Mouse (Mus musculus) bone marrow, adult 2 months (tissue): ENCODE measurements around the gene Selenof. TPM values are rescaled to one million over a fixed set of nuclear protein-coding genes. Genes with fewer than 3 reads are reported as not detected.

ENCODE experiments used
- H3K27ac ChIP-seq: fragments of 200-500 bp; 2 replicates; pipeline ENCODE4 v1.5.1; 2012; ENCODE audit warnings: low read depth, mild to moderate bottlenecking, control low read depth, inconsistent platforms, low read length; ENCODE audit not compliant: control insufficient read depth, poor library complexity, insufficient read depth
- H3K4me1 ChIP-seq: fragments of 200-500 bp; 2 replicates; pipeline ENCODE4 v1.6.1; 2011; ENCODE audit warnings: low read length; ENCODE audit not compliant: control insufficient read depth, insufficient read depth
- H3K4me3 ChIP-seq: fragments of 200-500 bp; replicated peaks from 2 replicates; pipeline ENCODE3; 2011; ENCODE audit warnings: mild to moderate bottlenecking, low read depth, low read length, control low read depth; ENCODE audit not compliant: control insufficient read depth
- CTCF ChIP-seq: fragments of 200-500 bp; IDR thresholded peaks from 2 replicates; pipeline ENCODE4 v1.5.1; 2011; ENCODE audit warnings: low read length, control low read depth; ENCODE audit not compliant: control insufficient read depth, insufficient read depth
- POLR2A ChIP-seq: fragments of 200-500 bp; IDR thresholded peaks from 2 replicates; pipeline ENCODE4 v1.6.1; 2011; ENCODE audit warnings: low read depth, mild to moderate bottlenecking, control low read depth, low read length, borderline replicate concordance; ENCODE audit not compliant: control insufficient read depth
- WGBS: fragments of 180-500 bp; shearing (Covaris S2); methylation state at CpG from one replicate; pipeline ENCODE4 v1.1.7; 2018; 5-methylcytosine and 5-hydroxymethylcytosine counted together
- polyA plus RNA-seq: library from polyadenylated mRNA; stranded (reverse); fragments of >200 nt; gene quantifications from 2 replicates; pipeline ENCODE4 v1.2.4, GENCODE M21; 2011; ENCODE audit warnings: low replicate concordance; ENCODE audit not compliant: missing spikeins, insufficient read depth, insufficient read length

Gene Selenof
- polyA plus RNA-seq, 1 experiment, result 59.6 TPM

- no peaks in the 10 kb centered on the region for H3K4me1 ChIP-seq
- no peak overlapping the region for H3K4me3 ChIP-seq
- 85% methylated on average over 6 of the region's 6 CpGs for WGBS
- TF ChIP-seq CTCF (no peak), POLR2A (no peak)
- no peak overlapping the region for H3K27ac ChIP-seq
Measured at GRCm38 (mm10) chr3:144614277-144614676, 44.2 kb downstream of the Selenof start.

DNA sequence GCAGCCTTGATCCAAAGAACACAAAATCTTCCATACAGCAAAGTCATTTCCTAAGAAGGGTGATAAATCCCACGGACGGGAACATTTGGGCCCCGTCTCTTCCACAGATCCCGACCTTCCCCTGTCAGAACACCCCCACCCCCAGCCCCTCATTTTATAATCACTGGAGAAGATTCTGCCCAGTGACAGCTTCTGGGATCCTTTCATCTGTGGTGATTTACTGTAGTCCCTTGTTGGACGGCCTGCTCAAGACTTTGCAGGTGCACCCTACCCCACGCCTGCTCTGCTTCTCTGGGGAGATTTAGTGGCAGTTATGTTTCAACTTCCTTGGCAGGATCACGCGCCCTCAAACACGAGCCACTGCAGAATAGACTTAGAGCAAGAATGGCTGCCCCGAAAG is 44.6 kb downstream of the Selenof start:
- Histone ChIP-seq H3K4me1 (no peaks in the 10 kb centered on the region), H3K27ac (no peak overlapping the region), H3K4me3 (no peak overlapping the region)
- 66% methylated on average over 10 of the region's 10 CpGs for WGBS
- no peak for TF ChIP-seq CTCF
- TF ChIP-seq POLR2A, result no peak

DNA sequence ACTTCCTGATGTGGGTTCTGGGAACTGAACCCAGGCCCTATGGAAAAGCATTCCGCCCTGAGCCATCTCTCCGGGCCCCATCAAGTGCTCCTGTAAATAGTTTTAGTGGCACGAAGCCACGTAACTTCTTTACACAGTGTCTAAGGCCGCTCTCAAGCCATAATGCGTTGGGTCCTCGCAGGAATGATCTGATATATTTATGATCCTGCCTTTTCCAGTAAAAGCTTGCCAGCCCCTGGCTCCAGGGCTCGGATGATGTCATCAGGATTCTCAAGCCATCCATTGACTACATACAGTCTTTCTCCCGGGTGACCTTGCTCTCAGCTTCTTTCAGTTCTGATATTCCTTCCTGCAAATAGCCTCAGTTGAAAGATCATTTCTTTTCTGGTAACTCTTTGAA is 45.4 kb downstream of the Selenof start:
- H3K4me1 ChIP-seq, result no peaks in the 10 kb centered on the region

DNA sequence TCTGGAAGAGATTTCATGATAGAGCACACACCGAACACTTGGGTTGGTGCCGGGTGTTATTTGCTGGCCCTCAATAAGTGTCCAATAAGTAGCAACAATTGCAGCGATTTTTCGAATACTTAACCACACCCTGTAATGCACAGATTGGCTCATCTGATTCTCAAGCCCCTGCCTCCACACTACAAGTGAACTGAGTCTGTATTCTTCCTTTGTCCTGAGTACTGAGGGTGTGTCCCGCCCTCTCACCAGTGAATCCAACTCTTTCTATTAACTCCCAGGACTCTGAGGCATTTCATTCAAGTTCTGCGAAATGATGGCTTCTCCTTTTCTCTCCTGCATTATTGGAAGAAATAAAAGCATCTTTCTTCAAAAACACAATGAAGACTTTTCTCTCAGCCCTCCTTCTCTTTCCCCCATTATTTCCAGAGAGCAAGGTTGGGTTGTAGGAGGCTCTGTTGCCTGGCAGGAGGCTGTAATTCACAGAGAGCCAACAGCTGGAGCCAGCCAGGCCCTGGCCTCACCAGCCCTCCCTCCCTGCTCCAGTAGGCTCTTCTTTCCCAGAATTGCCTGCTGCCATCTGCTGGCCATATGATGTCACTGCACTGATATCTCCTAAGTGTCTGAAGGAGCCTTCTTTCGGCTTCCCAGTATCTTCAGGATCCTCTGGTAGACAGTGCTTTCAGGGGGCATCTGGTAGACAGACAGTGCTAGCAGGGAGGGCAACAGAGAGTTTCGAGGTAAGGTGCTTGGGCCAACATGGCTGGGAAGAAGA is 46.7 kb downstream of the Selenof start:
- Histone ChIP-seq H3K4me3 (no peak overlapping the region), H3K4me1 (no peaks in the 10 kb centered on the region), H3K27ac (no peak overlapping the region)
- TF ChIP-seq CTCF (peak; percentile 86), POLR2A (no peak)
- WGBS, result 68% methylated on average over 8 of the region's 8 CpGs

More for the DNA sequence above, 45.4 kb downstream of the Selenof start:
- TF ChIP-seq POLR2A (no peak), CTCF (no peak)
- no peak overlapping the region for H3K4me3 ChIP-seq
- WGBS, result 88% methylated on average over 9 of the region's 9 CpGs
- no peak overlapping the region for H3K27ac ChIP-seq

GRCm38 (mm10) chr3:144617633-144618180 is 47.6 kb downstream of the Selenof start:
- no peak for TF ChIP-seq CTCF
- no peak for TF ChIP-seq POLR2A
- Histone ChIP-seq H3K27ac (no peak overlapping the region), H3K4me1 (no peaks in the 10 kb centered on the region), H3K4me3 (no peak overlapping the region)
- 54% methylated on average over 10 of the region's 10 CpGs for WGBS

- peaks cover 3% of the 10 kb centered on the region; the same call in 1 of the 2 replicates for H3K4me1 ChIP-seq
- no peak for TF ChIP-seq POLR2A
- H3K27ac ChIP-seq, result no peak overlapping the region
- H3K4me3 ChIP-seq, result no peak overlapping the region
- WGBS, result 89% methylated on average over 13 of the region's 13 CpGs
Measured at GRCm38 (mm10) chr3:144622930-144623612, 53.0 kb downstream of the Selenof start.

DNA sequence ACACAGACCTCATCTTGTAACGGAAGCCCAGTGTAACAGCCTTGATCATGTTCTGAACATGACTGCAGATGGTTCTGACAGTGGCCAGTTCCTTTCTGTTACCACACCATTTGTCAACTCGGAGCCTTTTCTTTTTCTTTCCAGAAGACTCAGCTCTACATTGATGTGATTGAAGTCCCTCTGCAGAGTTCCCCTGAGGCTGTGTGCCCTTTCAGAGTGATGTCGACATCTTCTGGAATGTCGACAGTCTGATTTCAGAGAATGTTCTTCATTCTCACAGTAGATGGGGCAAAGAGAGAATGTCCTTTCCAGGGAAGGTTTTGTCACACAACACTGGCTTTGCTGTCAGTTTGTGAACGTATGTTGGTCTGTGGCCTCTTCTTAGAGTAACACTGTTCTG is 55.6 kb downstream of the Selenof start:
- Histone ChIP-seq H3K27ac (no peak overlapping the region), H3K4me3 (no peak overlapping the region), H3K4me1 (peaks cover 5% of the 10 kb centered on the region; the same call in 1 of the 2 replicates)
- whole genome bisulfite sequencing, result 84% methylated on average over 5 of the region's 5 CpGs
- TF ChIP-seq POLR2A (no peak), CTCF (no peak)
